Mouse (Mus musculus) gastrocnemius, adult 2 months (tissue): ENCODE measurements at regions not wholly inside any gene's neighbourhood (a gene's known extent, or its start where the extent isn't known, plus 50 kb on each side); places are given as distances from the start of the nearest gene placed in this dataset.

Source experiments
- DNase-seq: peaks from one replicate; pipeline ENCODE4 v3.0.0; 2022
- H3K27ac ChIP-seq: fragments of 200-600 bp; 2 replicates; pipeline ENCODE4 v1.8.1; 2022; ENCODE audit warnings: mild to moderate bottlenecking
- H3K4me3 ChIP-seq: fragments of 200-600 bp; 2 replicates; pipeline ENCODE4 v1.8.1; 2022; ENCODE audit warnings: mild to moderate bottlenecking, moderate library complexity
- CTCF ChIP-seq: fragments of 200-600 bp; IDR thresholded peaks from 2 replicates; pipeline ENCODE4 v1.8.1; 2022; ENCODE audit warnings: antibody characterized with exemption, mild to moderate bottlenecking, moderate library complexity
- intact Hi-C: fragments of 180-260 bp; cut with DNase I; formaldehyde crosslinking; loops from one replicate; pipeline ENCODE4 v1.15.1; 2025

DNA sequence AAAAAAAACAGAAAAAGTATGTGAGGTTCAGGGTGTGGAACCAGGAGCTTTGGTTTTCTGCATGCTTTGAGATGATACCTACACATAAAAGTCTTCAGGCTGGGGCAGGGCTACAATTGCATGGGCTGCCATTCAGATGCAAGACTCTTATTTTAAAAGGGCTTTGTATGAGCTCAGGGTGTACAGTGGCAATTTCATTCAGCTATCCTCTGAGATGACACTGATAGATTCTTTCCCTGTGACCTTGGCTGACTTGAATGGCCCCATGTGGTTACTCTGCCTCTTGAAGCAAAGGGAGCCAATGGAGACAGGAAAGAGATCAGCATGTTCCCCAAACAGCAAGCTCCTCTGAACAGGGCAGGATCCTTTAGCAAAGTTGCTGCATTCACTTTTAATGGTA lies 177.1 kb downstream of the Cmpk2 start:
- TF ChIP-seq CTCF: no peak
- peak; percentile 20 for DNase-seq
- intact Hi-C loops: no loop called here
- no peak overlapping the region for H3K27ac ChIP-seq
- no peak overlapping the region for H3K4me3 ChIP-seq

DNA sequence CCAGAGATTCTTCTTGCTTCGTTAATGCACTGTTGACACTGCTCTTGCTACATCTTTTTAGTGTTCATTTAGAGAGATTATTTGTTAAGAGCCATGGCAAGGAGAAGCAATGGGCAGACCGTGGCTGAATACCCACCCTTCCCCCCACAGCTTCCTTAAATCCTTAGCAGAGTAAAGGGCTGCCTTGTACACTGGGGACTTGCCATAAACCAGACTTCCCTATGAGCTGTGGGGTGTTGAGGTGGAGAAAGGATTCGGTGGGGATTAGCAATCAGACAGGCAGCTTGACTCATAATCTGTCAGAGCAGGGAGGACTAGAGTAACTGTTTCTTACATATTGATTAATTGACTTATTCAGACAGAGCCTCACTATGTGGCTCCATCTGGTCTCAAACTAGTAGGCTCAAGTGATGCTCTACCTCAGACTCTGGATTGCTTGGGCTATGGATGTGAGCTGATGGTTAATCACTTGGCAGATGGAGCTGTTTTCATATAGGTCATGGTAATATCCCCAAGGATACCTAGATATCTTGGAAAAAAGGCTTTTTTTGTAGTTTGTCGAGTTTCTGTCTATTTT lies 166.7 kb downstream of the Cmpk2 start:
- DNase-seq: no peak
- intact Hi-C loops: no loop called here
- no peak for TF ChIP-seq CTCF

DNA sequence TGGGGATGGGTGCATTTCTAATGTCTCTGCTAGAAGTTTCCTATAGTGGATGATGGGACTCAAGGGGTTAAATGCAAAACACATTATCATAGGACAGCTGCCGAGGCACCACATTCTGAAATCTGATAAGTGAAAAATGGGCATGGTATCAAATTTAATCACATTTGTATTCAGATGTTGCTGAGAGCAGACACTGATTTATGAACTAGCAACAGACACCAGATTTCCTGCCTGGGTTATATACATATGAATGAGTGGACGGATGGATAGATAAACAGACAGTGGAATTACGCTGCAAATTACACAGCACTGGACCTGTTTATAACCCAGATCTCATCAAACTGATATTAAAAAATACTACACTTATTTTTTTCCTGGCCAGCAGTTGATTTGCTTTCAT lies 166.2 kb downstream of the Cmpk2 start:
- TF ChIP-seq CTCF: no peak
- DNase-seq: no peak
- no peak overlapping the region for H3K27ac ChIP-seq
- H3K4me3 ChIP-seq: no peak overlapping the region
- intact Hi-C loops: no loop called here

More for the DNA sequence above, 166.7 kb downstream of the Cmpk2 start:
- Histone ChIP-seq H3K4me3 (no peak overlapping the region), H3K27ac (no peak overlapping the region)

DNA sequence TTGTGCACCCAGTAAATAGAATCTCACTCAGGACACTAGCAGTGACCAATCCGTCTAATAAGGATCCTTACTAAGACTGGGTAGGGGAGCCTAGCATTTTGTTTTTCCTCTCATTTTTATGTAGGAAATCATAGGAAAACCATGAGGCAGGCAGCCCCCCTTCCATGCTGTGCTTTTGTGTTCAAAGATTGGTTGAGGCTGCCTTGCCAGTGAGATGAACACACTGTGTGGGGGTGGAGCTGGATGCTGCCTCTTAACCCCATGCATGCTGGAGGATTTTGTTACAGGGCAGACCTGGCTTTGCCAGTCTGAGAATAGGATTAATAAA lies 162.8 kb downstream of the Cmpk2 start:
- no peak overlapping the region for H3K4me3 ChIP-seq
- H3K27ac ChIP-seq: no peak overlapping the region
- no peak for DNase-seq
- intact Hi-C loops: no loop called here
- no peak for TF ChIP-seq CTCF

DNA sequence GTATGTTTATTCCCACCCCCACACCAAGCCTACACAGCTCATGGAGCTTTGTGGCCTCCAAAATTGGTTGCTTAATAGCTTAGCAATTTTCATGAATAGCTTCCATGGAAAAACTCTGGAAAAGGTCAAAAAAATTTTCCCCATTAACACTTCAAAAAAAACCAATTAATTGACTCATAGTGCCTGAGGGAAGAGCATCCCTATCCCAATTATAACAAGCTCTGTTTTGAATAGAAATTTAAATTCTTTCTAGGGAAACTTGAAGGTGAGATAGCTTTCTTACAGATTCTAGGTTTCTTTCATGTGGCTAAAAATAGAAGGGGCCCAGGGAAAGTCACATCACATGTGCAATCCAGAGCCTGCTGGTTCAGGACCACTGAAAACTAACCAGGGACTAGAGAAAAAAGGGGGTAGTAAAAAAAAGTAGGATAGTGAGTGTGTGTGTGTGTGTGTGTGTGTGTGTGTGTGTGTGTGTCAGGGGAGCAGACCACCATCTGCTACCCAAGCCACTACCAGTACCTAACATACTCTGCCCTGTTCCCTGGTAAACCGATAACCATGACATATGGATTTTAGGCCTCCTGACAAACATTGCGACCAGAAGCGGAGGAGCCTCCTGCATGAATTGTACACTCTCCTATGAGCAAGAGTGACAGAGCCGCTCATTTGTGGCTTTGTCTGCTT lies 162.2 kb downstream of the Cmpk2 start:
- Histone ChIP-seq H3K27ac (no peak overlapping the region), H3K4me3 (no peak overlapping the region)
- TF ChIP-seq CTCF: no peak
- intact Hi-C loops: no loop called here
- DNase-seq: no peak

DNA sequence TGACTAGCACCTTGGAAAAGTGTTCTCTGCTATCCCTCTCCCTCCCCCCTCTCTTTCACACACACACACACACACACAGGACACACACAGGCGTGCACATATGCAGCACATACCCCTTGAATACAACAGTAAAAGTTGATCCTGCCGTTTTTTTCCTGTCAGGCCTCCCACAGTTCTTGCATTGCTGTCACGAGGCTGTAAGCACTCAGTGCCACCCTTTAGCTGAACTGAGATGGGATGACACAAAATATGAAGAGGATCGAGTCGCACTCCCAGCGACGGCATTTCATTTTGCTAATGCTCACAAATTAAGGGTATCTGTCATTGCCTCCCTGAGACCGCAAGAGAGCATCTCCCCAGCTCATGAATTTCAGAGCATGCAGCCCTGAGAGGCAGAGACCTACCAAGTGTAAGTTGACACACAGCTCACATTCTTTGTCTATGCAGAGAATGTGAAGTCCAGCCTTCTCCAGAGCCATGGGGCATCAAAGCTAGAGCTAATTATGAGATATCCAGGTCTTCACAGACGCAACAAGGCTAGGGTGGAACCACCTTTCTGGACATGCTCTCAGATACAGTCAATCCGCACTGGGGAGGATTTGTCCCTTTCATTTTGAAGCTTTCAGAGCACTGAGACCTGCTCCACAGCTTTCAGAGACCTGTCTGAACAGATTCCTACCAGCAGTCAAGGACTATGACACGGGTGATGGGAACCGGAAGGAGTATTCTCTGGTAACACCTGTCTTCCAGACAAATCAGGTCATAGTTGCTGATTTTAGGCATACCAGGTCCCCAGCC lies 152.3 kb downstream of the Cmpk2 start:
- H3K4me3 ChIP-seq: no peak overlapping the region
- no peak for TF ChIP-seq CTCF
- no peak for DNase-seq
- H3K27ac ChIP-seq: no peak overlapping the region
- intact Hi-C loops: no loop called here

DNA sequence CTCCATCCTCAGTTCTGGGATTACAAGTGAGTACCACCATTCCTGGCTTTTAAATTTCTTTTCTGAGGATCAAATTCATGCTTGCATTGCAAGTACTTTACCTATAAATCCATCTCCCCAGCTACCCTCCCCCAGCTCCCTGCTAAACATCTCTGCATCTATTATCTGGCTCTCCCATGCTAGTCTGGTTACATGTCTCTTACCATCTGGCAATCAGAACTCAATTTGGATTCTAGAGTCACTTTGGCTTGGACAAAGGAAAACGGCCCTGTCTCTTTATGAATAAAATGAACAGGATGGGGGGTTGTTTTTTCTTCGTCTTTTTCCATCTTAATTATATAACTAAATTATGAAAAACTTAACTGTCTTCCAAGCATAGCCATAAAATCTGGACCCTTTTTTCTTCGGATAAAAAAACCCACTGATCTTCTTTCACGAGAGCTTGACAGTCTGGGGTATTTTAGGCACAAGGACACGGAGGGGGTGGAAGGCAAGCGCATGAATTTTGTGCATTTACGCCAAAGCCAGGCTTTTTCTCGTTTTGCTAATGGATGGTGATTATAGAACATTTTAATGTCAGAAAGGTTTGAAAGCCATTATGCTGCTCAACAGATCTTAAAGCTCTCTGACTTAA lies 151.6 kb downstream of the Cmpk2 start:
- no peak overlapping the region for H3K27ac ChIP-seq
- TF ChIP-seq CTCF: no peak
- DNase-seq: no peak
- H3K4me3 ChIP-seq: no peak overlapping the region
- intact Hi-C loops: no loop called here

DNA sequence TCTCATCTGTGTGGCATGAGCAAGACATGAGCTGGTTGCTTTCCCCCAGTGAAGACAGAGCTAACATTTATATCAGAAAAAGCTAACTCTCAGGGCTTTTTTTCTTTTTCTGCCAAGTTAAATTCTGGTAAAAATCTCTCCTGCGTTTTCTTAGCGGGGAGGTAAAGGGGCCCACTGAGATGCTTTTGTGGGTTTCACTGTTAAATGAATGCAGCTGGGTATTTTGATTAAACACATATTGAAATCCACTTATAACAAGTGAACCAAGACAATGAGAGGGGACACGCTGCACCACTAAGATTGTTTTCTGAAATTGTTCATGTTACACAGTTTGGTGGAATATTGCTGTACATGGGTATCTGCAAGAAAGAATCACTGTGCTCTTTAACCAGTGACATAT lies 149.0 kb downstream of the Cmpk2 start:
- no peak for TF ChIP-seq CTCF
- Histone ChIP-seq H3K27ac (no peak overlapping the region), H3K4me3 (no peak overlapping the region)
- intact Hi-C loops: no loop called here
- DNase-seq: no peak

DNA sequence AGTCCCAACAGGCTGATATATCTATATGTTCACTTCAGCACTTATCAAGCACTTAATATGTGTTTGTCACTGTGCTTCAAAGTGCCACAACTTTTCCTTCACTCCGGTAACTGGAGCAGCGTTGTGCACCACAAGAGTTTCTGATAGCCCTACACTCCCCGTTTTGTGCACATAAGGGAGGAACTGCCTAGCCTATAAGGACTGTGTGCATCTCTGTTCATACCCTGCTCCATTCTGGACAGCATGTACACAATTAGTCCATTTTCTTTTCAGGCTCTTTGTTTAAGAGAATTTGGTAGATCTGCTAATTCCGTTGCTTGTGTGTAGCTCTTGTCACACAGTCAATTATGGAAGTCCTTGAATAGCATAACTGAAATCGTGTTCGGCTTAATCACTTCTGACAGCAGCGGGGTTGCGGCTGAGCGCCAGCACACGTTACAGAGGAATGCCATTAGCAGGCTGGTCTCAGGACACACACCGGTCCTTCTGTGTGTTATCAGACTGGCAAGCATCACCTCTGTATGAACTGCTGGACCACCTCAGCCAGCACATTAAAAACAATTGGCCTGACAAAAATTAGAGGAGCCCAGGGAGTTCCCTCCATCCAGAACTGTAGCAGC lies 144.2 kb downstream of the Cmpk2 start:
- no peak for TF ChIP-seq CTCF
- H3K27ac ChIP-seq: no peak overlapping the region
- no peak for DNase-seq
- no peak overlapping the region for H3K4me3 ChIP-seq
- intact Hi-C loops: no loop called here

DNA sequence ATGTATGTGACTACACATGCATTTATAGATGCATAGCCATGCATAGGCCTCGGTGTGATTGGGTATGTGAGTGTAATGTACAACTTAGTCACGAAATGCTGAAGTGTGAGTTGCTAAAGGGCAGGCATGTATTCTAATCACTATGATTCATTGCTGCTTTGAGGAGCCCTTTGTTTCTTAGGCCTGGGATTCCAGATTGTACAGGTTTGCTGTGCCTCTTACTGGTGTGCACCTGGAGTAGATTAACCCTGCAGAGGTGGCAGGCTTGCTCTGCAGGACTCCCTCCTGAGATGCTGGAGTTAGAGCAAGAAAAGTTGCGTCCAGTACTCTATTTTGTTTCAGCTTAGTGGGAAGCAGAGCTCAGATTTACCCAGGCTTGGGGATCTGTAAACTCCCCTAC lies 141.1 kb downstream of the Cmpk2 start:
- intact Hi-C loops: no loop called here
- H3K27ac ChIP-seq: no peak overlapping the region
- no peak overlapping the region for H3K4me3 ChIP-seq
- TF ChIP-seq CTCF: no peak
- DNase-seq: no peak

DNA sequence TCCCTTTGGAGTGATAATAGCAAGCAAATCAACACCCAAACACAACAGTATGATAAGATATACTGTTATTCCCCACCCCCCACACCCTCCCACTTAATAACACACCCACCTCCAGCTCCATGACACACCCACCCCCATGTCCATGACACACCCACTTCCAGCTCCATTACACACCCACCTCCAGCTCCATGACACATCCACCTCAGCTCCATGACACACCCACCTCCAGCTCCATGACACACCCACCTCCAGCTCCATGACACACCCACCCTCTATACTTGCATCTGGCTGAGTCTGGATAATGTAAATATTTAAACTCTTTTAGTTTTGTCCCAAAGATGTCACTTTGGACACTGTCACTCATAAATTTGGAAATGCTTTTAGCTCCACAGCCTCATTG lies 129.5 kb downstream of the Cmpk2 start:
- no peak for TF ChIP-seq CTCF
- no peak overlapping the region for H3K4me3 ChIP-seq
- intact Hi-C loops: no loop called here
- no peak overlapping the region for H3K27ac ChIP-seq
- no peak for DNase-seq

DNA sequence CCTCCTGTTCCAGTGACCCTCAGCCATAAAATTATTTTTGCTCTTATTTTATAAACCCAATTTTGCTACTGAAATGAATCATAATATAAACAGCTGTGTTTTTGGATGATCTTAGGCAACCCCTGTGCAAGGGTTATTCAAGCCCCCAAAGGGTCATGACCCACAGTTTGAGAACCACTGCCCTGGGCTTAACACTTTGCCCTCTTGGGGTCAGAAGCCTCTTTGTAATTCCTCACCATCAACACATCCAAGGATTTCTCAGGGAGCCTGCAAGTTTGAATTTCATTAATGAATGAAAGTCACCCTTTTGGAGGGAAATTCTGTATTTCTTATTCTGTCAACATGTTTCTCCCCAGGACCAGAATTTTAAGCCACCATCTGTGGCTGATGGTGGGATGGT lies 123.1 kb downstream of the Cmpk2 start:
- intact Hi-C loops: no loop called here
- no peak overlapping the region for H3K4me3 ChIP-seq
- DNase-seq: no peak
- H3K27ac ChIP-seq: no peak overlapping the region
- no peak for TF ChIP-seq CTCF

DNA sequence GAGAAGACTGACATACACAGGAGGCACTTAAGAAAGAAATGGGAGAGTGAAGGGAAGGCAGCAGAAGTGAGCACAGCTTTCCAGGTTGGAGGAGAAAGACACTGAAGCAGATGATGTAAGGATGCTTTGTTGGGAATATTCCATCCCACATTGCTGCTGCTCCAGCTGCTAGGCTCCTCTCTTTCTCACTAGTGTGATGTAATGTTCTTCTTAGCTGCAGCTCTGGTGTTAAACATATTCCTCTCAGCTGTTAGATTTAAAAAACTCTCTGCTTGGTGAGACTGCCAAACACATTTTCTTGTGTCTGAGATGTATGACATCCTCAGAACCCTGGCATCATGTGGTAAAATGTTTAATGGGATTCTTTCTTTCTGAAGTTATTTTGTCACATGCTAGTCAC lies 120.1 kb downstream of the Cmpk2 start:
- H3K27ac ChIP-seq: no peak overlapping the region
- no peak for TF ChIP-seq CTCF
- intact Hi-C loops: no loop called here
- no peak overlapping the region for H3K4me3 ChIP-seq
- no peak for DNase-seq
